Mouse (Mus musculus) G1E-ER4 (cell line): ENCODE results near the gene Aste1. TPM values are rescaled to one million over a fixed set of nuclear protein-coding genes. Genes with fewer than 3 reads are reported as not detected.

Experiments
- GATA1 ChIP-seq: IDR thresholded peaks from one replicate; pipeline ENCODE4 v1.8.0; 2012; ENCODE audit warnings: low read length, inconsistent platforms
- polyA plus RNA-seq: library from polyadenylated mRNA; stranded (reverse); fragments of >175 nt; gene quantifications from 2 replicates; pipeline ENCODE4 v1.2.3, GENCODE M21; 2012

Gene Aste1
- polyA plus RNA-seq: 2.0 and 3.3 TPM in 2 replicates

DNA sequence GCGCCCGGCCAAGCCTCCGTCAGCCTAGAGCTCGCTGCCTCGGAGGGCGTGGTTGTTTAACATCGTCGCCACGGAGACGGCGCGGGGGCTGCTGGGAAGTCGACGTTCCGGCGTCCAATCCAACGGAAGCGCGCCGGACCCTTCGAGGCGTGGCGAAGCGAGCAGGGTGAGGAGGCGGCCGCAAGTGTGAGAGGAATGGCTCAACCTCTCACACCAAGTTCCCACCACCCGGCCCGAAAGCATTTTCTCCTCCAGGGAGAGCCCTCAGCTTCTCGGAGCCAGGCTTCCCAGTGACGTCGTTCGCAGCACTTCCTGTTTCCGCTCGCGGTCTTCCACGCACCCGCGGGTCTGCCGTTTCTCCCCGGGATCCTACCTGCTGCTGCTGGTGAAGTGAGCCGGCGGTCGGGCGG, at the start of gene Aste1, which contains the start of gene Nek11:
Aste1 (plus strand) TSS at position 175 of the 410 bp plus-strand sequence.
Nek11 (minus strand) TSS at position 307 of the 410 bp plus-strand sequence.
- no peak for TF ChIP-seq GATA1

DNA sequence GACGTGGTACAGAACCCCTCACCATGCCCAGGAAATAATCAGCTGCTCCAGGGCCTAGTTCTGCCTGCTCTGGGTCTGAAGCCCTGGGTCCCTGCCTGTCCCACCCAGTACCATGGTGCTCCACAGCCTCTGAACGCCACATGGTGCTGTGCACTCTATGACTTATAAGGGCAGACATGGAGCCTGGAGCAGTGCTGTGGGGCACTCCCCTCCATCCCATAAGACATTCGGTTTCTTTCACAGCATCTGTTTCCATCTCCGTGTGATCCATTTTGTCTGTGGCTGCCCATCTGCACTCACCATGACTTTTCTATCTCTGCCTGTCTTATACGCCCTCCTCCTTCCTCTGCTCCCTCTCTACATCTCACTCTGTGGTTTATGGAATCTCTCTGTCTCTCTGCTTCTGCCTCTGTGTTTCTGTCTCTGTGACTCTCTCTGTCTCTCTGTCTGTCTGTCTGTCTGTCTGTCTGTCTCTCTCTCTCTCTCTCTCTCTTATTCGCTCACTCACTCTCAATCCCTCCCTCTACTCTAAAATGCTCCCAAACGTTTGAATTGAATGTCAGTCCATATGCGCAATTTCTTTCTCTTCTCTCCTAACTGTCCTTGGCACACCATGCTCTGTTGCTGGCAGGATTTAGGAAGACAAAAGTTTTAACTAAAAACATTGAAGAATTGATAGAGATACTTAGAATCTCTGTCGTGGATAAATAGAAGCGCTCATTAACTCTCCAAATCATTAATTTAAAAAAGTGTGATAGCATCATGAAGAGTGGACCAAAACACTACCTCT, 46.8 kb upstream of the Aste1 start:
- TF ChIP-seq GATA1: no peak

DNA sequence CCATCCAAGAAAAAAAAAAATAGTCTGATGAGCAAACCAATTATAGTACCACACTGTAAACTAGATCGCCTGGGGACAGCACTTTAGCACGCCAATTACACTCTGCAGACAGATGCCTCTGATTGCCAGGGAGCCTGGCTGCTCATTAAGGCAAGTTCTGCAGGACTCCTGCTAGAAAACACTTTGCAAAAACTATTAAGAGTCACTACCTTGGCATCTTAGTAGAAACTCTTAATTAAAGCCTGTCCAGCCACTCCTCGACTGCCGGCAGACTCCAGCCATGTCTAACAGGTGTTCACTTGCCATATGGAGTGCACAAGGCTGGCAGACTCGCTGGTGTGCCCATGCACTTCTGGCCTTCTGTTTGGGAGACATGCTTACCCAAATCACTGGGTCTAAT, 46.2 kb upstream of the Aste1 start:
- TF ChIP-seq GATA1: no peak

DNA sequence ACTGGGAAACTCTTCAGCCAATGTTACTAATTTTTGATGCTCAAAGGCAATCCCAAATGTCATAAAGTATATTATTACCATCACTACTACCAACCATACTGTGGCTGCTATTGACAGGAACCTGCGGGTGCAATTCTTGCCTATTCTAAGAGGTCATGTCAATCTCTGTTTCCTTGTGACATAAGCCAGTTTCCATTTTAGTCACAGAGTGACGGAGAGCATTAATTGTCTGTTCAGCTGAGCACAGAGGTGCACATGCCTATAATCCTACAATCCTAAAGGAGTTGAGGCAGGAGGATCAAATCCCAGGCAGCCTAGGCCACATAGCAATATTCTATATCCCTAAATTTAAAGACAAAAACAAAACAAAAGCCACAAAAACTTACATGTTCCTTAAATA, 33.0 kb upstream of the Aste1 start:
- TF ChIP-seq GATA1: no peak

DNA sequence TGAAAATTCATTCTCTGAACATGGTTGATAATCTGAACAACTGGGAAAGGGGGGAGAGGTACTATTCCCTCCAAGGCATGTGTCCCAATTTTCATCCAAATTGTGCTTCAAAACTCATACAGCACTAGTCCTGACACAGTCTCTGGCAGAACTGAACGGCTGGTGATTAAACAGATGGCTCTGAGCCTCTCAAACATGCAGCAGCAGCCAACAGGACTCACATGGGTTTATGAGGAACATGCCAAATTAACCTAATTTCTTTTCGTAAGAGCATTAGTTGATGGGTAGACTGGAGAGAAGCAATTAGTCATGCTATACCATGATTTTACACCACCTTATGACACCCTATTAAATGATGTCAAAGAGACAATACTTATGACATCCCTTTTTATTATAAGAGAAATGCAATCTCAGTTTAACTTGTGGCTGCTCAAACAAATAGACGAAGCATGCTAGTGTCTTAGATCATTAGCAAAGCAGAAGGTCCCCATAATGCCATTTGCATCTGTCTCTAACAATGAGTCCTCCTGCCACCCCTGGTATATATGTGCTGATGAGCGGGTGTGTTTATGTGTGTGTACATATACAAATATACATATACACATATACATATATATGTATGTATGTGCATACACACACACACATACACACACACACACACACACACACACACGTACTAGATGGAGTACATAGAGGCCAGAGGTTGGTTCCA, 31.5 kb upstream of the Aste1 start:
- no peak for TF ChIP-seq GATA1

DNA sequence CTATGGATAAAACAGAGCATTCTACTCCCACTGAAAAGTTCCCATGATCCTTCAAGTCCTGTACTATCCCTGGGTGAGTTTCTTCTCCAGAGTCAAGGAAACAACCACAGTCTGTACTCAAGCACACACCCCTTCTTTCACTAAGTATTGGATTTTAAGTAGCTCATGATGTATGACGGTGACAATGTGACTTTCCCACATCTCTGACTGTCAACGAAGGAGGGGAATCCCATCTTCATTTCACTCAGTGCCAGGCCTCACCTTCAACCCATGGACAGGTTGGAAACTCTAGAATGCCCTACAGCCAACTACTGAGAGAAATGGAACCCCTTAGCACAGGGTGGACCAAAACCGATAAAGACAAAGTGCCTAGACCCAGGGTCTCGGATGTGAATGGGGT, 29.0 kb upstream of the Aste1 start:
- no peak for TF ChIP-seq GATA1

DNA sequence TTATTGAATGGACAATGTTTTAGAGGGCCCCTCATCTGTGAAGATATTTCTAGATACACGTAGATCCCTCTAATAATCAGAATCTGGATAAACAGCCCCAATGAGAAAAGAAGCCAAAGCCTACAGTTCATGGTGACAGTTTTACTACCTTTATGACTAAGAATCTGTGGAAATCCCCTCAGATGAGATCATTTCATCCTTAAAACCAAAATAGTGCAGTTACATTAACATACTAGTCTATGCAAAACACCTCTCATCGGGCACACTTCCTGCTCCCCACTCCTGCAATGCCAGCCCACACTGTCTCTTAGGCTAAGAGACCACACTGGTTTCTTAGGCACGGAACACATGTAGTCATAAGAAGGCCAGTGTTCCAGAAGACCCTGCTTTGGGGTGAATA, 26.6 kb upstream of the Aste1 start:
- TF ChIP-seq GATA1: no peak

DNA sequence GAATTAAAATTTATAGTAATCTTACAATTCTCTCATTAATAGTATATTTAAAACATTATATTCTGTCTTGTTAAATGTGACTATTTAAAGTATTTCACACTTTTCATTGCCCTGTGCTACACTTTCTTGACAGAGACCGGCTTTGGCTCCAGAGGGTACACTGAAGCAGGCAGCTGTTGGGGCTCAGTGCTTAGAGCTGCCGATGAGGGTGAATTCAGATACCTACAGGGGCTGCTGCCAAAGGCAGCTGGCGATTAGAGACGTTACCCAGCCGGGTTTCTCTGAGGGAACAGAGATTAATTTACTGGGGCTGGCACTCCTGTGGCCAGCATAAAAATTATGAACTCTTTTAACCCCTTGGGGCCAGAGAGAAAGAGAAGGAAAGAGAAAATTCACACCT, 20.8 kb upstream of the Aste1 start:
- no peak for TF ChIP-seq GATA1

DNA sequence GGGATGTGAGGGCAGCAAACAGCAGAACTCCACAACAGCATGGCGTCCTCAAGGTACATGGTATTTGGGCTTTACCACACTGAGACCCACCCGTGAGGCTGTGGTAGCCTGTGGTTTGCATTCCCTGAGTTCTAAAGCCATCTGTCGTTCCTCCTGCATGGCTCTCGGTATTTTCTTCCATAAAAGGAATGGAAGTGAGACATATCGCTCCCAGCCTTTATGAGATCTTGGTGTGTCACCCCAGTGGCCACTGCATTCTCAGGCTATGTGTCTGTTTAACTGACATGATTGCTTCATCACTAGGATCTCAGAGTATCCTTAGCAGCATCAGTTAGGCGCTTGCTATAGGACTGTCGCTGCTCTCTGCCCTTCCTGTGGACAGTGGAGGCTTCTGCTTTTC, 18.8 kb upstream of the Aste1 start:
- TF ChIP-seq GATA1: no peak

DNA sequence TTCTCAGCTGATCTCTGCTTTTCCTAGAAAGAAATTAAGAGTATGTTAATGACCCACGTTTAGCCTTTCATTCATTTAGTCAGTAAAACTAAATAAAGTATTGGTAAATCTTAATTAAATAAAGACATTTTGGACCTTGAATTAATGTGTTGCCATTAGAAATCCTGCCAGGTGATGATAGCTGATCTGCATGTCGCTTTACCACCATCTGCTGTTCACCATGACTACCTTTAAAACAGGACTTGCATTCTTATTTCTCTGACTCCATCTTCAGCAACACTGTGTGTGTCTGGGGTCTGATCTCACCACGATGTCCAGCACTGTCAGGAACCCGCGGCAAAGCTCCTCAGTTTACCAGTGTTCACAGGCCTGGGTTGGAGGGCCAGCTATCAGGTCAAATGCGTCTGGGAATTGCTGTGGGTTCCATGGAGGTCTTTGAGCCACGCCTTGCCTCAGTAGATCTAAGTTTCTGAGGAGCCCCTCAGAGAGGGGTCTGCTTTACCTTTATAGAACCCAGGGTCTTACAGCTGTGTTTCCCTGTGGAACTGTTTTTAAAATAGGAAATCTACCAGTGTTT, 18.1 kb upstream of the Aste1 start:
- TF ChIP-seq GATA1: no peak

DNA sequence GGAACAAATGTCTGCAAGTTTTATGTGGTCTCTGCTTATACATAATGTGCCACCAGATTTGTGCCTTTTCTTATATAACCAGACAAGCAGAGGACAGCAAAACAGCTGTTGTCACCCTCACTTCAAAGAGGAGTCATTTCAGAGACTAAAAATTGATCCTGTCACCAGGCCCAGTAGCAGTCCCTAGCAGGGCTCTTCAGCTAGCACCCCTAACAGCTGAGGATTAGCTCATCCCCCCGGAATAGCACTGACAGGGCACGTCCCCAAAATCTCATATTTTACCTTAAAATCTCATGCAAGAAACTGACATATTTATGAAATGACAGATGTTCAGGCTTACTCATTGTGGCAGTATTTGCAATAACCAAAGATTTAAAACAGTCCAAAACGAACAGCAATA, 17.6 kb upstream of the Aste1 start:
- no peak for TF ChIP-seq GATA1

DNA sequence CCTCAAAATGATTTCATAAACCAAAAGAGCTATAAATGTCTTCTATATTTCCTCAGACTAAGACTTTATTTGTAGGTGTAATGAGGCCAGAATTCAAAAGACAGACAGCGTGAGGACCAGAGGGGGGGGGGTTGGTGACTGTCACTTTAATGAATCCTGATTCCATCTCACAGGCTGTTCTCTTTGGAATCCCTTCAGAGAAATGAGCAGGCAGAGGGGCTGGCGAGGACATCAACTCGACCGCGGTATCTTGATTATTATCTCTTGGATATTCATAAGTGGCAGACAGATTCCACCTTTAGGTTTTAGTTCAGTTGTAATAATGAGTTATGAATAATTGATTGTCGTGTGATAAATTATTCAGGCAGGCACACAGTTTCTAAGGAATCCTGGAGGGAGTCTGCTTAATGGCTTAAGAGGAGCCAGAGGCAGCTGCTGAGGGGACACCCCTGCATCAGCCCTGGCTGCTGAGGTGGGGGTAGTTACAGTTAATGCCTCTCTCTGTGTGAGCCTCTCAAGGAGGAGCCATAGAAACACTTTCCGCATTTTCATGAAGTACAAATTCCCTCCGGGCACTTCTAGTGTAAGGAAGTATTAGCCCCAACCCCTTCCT, 15.6 kb upstream of the Aste1 start:
- TF ChIP-seq GATA1: no peak

DNA sequence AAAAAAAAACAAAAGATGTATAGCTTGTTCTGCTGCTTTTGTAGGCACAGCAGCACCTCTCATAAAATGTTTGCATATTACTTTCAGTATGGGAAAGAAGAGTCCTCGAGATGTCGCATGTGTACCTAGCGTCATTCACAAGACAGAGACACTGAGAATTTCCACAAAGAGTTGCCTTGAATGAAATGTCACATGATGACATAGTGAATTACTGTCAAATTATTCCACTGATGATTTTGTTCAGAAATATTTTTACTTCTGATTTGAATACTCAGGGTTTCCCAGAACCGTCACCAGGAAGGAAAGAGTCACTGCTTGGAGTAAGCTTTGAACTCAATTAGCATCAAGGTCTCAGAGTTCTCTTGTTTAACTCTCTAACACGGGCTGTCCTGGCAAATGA, 7.8 kb upstream of the Aste1 start:
- TF ChIP-seq GATA1: no peak

DNA sequence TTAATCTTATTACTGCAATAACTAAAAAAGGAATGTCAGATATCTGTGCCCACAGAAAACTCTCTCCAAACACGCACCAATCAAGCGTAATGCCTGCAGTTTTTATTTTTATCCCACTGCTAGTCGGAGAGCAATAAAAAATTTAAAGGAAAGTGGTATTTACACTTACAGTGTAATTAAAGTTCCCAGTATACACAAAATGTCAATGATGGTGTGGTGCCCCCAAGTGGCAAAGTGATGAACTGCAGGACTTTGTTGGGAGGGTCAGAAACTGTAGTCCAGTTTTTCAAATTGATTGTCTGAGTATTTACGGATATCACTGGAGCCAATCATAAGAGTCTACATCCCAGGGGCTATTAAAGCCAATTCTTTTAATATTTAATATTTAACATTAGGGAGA, 5.9 kb upstream of the Aste1 start:
- TF ChIP-seq GATA1: no peak

DNA sequence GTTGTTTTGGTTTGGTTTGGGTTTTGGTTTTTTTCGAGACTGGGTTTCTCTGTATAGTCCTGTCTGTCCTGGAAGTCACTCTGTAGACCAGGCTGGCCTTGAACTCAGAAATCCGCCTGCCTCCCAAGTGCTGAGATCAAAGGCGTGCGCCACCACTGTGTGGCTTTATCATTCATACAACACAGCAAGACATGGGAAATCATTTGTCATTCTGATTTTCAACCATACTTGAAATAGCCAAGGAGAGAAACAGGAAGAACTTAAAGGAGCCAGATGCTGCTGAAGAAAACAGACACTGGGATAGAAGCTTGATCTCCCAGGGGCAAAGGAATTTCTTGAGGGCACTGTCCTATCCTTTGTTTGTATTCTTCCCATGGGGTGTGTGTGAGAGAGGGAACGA, 4.6 kb upstream of the Aste1 start:
- no peak for TF ChIP-seq GATA1

DNA sequence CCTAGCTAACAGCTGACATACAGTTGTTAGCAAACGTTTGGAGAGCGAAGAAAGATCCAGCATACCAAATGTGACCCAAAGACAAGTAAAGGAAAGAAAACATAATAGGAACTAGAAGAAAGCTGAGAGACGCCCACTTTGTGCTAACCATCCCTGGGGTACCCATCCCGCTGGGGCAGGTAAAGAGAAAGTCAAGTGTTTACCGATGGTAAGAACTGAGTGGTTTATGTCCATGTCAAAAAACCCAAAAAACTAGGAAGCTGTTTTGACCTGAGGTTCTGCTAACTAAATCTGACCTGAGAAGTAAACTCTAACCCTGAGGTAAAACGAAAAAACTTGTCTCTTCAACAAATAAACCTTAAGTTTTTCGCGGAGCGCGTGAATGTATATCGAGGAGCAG, 472 bp upstream of the Aste1 start:
- no peak for TF ChIP-seq GATA1
